Mouse (Mus musculus): Measurements from ENCODE around the gene Zc3h13.

Zc3h13 gene

GRCm38 (mm10) chr14:75323354-75323753 lies 39.2 kb downstream of the Zc3h13 start:
- no peak for DNase-seq (ENCODE audit: low read depth, low spot score)

GRCm38 (mm10) chr14:75328062-75328461 lies 43.9 kb downstream of the Zc3h13 start:
- DNase-seq (ENCODE audit: low read depth, low spot score): no peak

GRCm38 (mm10) chr14:75330621-75331020 lies 46.4 kb downstream of the Zc3h13 start:
- peak; percentile 14 for DNase-seq (ENCODE audit: low read depth, low spot score)

- DNase-seq (ENCODE audit: low read depth, low spot score): peak; percentile 69
These were observed 50.1 kb downstream of the Zc3h13 start for GRCm38 (mm10) chr14:75334321-75334720.

- no peak for DNase-seq (ENCODE audit: low read depth, low spot score)
These were observed 53.7 kb downstream of the Zc3h13 start for GRCm38 (mm10) chr14:75337884-75338283.

GRCm38 (mm10) chr14:75346041-75346440 lies 61.9 kb downstream of the Zc3h13 start:
- DNase-seq (ENCODE audit: low read depth, low spot score): peak; percentile 9

GRCm38 (mm10) chr14:75351626-75352025 lies 67.5 kb downstream of the Zc3h13 start:
- no peak for DNase-seq (ENCODE audit: low read depth, low spot score)

GRCm38 (mm10) chr14:75363316-75363715 lies 79.1 kb downstream of the Zc3h13 start:
- DNase-seq (ENCODE audit: low read depth, low spot score): no peak

GRCm38 (mm10) chr14:75365301-75366035 lies 81.3 kb downstream of the Zc3h13 start:
- no peak for DNase-seq (ENCODE audit: low read depth, low spot score)

- DNase-seq (ENCODE audit: low read depth, low spot score): no peak
These were observed 82.6 kb downstream of the Zc3h13 start for GRCm38 (mm10) chr14:75366741-75367140.

GRCm38 (mm10) chr14:75367503-75367902 lies 83.3 kb downstream of the Zc3h13 start:
- DNase-seq (ENCODE audit: low read depth, low spot score): no peak

- peak; percentile 51 for DNase-seq (ENCODE audit: low read depth, low spot score)
These were observed 85.7 kb downstream of the Zc3h13 start for GRCm38 (mm10) chr14:75369880-75370279.

GRCm38 (mm10) chr14:75375006-75375598 lies 90.9 kb downstream of the Zc3h13 start:
- DNase-seq (ENCODE audit: low read depth, low spot score): peak; percentile 65

GRCm38 (mm10) chr14:75376256-75376655 lies 92.1 kb downstream of the Zc3h13 start:
- no peak for DNase-seq (ENCODE audit: low read depth, low spot score)

- DNase-seq (ENCODE audit: low read depth, low spot score): peak; percentile 30
These were observed 93.4 kb downstream of the Zc3h13 start for GRCm38 (mm10) chr14:75377612-75378011.

All from brain, adult 2 months (tissue).